Mouse (Mus musculus) hindbrain, embryonic 16.5 days (tissue): ENCODE measurements around the gene Lrtm1. TPM values are rescaled to one million over a fixed set of nuclear protein-coding genes. Genes with fewer than 3 reads are reported as not detected.
A peak's percentile ranks its signal among the peaks of the same experiment; 100 is the strongest.

Source experiments
- ATAC-seq: fragments of 200-750 bp; cut with Nextera tagmentation; 2 replicates; pipeline ENCODE4 v1.8.0; 2017; ENCODE audit warnings: moderate TSS enrichment, moderate library complexity
- H3K27ac ChIP-seq: fragments of 300-500 bp; sonication (generic); 2 replicates; pipeline ENCODE4 v1.5.1; 2014; ENCODE audit warnings: low read depth, mild to moderate bottlenecking, control low read depth, low read length, moderate library complexity
- H3K27me3 ChIP-seq: fragments of 300-500 bp; sonication (generic); replicated peaks from 2 replicates; pipeline ENCODE4 v1.6.1; 2014; ENCODE audit warnings: low read length; ENCODE audit not compliant: control insufficient read depth, insufficient read depth
- H3K36me3 ChIP-seq: fragments of 300-500 bp; sonication (generic); 2 replicates; pipeline ENCODE4 v1.6.1; 2014; ENCODE audit warnings: mild to moderate bottlenecking, low read length, moderate library complexity, mixed read lengths; ENCODE audit not compliant: control insufficient read depth, insufficient read depth
- H3K4me1 ChIP-seq: fragments of 300-500 bp; sonication (generic); 2 replicates; pipeline ENCODE4 v1.6.1; 2014; ENCODE audit warnings: low read depth, low read length; ENCODE audit not compliant: control insufficient read depth, insufficient read depth
- H3K4me2 ChIP-seq: fragments of 300-500 bp; sonication (generic); 2 replicates; pipeline ENCODE4 v1.6.1; 2014; ENCODE audit warnings: mild to moderate bottlenecking, low read length, control low read depth, moderate library complexity
- H3K4me3 ChIP-seq: fragments of 300-500 bp; sonication (generic); 2 replicates; pipeline ENCODE4 v1.5.1; 2014; ENCODE audit warnings: mild to moderate bottlenecking, low read length, control low read depth, moderate library complexity
- H3K9ac ChIP-seq: fragments of 300-500 bp; sonication (generic); 2 replicates; pipeline ENCODE4 v1.6.1; 2014; ENCODE audit warnings: low read depth, mild to moderate bottlenecking, control low read depth, low read length, moderate library complexity
- H3K9me3 ChIP-seq: fragments of 300-500 bp; sonication (generic); 2 replicates; pipeline ENCODE4 v1.6.1; 2014; ENCODE audit warnings: mild to moderate bottlenecking, low read length, moderate library complexity; ENCODE audit not compliant: control insufficient read depth
- whole genome bisulfite sequencing: fragments of 180-500 bp; shearing (Covaris S2); extraction: QIAGEN DNeasy Blood & Tissue Kit; methylation state at CpG from one replicate; pipeline ENCODE4 v1.1.7; 2014; 5-methylcytosine and 5-hydroxymethylcytosine counted together
- polyA plus RNA-seq: library from polyadenylated mRNA; unstranded; fragments of >200 nt; fragmentation: Nextera tagmentation; extraction: Ambion mirVana; gene quantifications from 2 replicates; pipeline ENCODE4 v1.2.1, GENCODE M21; 2015

The Lrtm1 gene
- polyA plus RNA-seq, 1 experiment from 2014 or later, result 0.38 TPM

DNA sequence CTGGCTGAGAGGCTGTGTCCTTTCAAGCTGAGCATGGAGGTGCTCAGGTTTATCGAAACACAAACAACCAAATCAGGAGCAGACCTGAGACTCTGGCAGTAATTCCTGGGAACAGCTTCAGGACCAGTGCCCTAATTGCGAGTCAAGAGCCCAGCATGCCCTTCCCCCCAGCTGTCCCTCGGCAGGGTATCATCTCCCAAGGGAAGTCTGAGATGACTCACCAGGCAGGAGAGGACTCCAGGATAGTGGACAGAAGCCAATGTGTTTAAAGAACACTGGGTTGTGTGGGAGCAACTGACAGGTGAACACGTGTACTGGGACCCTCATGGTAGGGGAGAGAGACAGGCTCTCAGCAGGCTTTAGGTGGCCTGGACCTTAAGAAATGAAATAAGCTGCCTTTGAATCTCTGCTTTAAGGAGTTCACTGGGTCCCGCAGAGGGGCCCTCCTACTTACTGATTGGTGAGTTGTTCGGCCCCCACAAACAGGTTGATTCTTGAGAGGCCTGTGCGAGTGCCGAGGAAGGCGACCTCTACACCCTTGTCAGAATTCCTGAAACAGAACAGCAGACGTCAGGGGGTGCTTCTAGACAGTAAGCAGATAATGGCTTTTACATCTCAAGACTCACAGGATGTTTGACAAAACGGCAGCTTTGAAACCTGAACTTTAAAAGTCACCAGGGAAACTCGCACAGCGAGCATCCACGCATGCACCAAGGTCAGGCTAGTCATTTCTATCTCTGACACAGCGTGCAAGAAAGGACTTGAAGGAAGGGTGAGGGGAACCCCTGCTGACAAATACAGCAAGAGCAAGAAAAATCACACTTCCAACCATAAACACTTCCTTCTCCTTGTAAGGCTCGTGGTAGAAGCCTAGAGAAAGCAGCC is 34.2 kb downstream of the Lrtm1 start:
- H3K4me1 ChIP-seq, result no peaks in the 10 kb centered on the region
- H3K4me2 ChIP-seq, result no peak overlapping the region
- no peaks in the 10 kb centered on the region for H3K27me3 ChIP-seq
- H3K9ac ChIP-seq, result no peak overlapping the region
- no peak for ATAC-seq
- H3K36me3 ChIP-seq, result no peaks in the 10 kb centered on the region
- no peaks in the 10 kb centered on the region for H3K9me3 ChIP-seq
- WGBS, result 64% methylated on average over 16 of the region's 16 CpGs
- no peak overlapping the region for H3K27ac ChIP-seq
- H3K4me3 ChIP-seq, result no peak overlapping the region

DNA sequence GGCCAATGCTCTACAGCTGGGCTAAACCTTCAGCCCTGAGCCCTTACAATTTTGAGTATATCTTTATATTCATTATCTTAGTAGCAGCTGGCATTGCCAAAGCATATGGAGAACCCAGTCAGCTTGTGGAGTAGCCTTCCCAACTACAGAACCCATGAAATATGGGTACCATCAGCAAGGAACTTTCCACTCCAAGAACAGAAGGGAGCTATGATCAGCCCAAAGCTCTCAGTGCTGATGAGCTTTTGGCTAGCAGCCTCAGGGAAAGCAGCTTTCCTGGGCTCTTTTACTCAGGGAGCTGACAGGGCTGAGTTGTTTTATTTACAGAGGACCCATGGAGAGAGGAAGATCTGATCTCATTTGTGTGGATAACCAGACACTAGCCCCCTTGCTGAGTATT is 42.7 kb downstream of the Lrtm1 start:
- Histone ChIP-seq H3K4me3 (no peak overlapping the region), H3K27me3 (no peaks in the 10 kb centered on the region), H3K9ac (no peak overlapping the region), H3K36me3 (no peaks in the 10 kb centered on the region), H3K9me3 (no peaks in the 10 kb centered on the region), H3K4me1 (no peaks in the 10 kb centered on the region), H3K4me2 (no peak overlapping the region), H3K27ac (no peak overlapping the region)
- no peak for ATAC-seq

- Histone ChIP-seq H3K4me1 (no peaks in the 10 kb centered on the region), H3K27me3 (no peaks in the 10 kb centered on the region), H3K36me3 (no peaks in the 10 kb centered on the region), H3K9ac (no peak overlapping the region), H3K9me3 (no peaks in the 10 kb centered on the region), H3K27ac (no peak overlapping the region), H3K4me3 (no peak overlapping the region), H3K4me2 (no peak overlapping the region)
- no peak for ATAC-seq
- WGBS, result 74% methylated on average over 1 of the region's 1 CpGs
Observed at GRCm38 (mm10) chr14:29061491-29061890, 43.5 kb downstream of the Lrtm1 start.

DNA sequence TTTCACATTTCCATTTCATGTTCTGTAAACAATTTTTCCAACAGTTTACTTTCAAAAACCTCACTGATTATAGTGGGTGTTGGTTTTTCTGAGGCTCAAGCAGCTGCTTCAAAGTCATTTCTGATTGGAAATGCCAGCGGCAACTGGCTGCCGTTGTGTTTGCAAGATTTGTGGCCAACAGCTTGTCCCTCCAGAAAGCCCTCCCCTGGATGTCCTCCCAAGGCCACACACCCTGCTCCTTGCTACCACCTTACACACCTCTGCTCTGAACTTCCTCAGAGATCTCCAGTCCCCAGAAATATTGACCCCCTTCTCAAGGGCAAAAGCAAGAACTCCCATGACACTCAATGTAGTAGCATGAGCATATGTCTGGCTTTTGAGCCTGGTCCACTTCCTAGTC is 44.7 kb downstream of the Lrtm1 start:
- WGBS, result 92% methylated on average over 2 of the region's 2 CpGs
- no peak for ATAC-seq

DNA sequence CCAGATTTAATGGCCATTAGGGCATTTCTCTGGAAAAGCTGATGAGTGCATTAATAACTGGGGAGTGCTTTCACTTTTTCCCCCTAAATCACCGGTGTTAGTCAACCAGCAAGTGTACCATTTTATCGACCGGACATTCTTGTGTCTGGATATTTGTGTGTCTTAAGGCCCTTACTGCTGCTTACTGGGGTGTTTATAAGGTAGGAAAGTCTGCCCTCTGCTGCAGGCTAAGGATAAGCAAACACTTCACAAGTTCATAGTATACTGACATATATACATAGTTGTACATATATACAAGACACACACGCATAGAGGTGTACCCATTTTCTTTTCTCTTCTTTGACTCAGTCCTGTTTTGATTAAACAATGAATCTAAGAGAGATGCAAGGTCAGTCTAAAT is 55.7 kb downstream of the Lrtm1 start:
- Histone ChIP-seq H3K27me3 (no peaks in the 10 kb centered on the region), H3K27ac (no peak overlapping the region), H3K4me3 (no peak overlapping the region), H3K4me2 (no peak overlapping the region), H3K4me1 (no peaks in the 10 kb centered on the region), H3K9me3 (no peaks in the 10 kb centered on the region), H3K9ac (no peak overlapping the region), H3K36me3 (no peaks in the 10 kb centered on the region)
- WGBS, result 70% methylated on average over 4 of the region's 4 CpGs
- peak; percentile 45; the same call in 1 of the 2 replicates for ATAC-seq

More for the DNA sequence above, 44.7 kb downstream of the Lrtm1 start:
- no peak overlapping the region for H3K4me3 ChIP-seq
- no peak overlapping the region for H3K4me2 ChIP-seq
- H3K9ac ChIP-seq, result no peak overlapping the region
- no peaks in the 10 kb centered on the region for H3K36me3 ChIP-seq
- no peaks in the 10 kb centered on the region for H3K27me3 ChIP-seq
- H3K4me1 ChIP-seq, result no peaks in the 10 kb centered on the region
- H3K9me3 ChIP-seq, result no peaks in the 10 kb centered on the region
- no peak overlapping the region for H3K27ac ChIP-seq

DNA sequence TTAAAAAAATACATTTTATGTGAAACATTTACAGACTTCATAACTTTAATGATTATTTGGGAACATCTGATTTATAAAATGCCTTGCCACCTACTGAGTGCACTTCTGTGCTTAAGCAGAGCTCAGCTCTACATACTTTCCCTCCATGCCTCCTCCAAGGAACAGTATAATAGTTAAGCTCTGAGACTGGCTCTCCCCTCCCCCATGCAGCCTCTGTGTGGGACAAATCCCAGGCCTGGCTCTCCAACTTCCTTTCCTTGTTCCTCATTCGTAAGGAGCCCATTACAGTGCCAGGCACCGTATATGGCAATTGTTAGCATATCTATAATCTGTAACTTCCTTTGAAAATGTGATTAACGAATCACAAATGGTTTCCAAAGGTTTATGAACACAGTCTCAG is 59.4 kb downstream of the Lrtm1 start:
- no peak overlapping the region for H3K4me2 ChIP-seq
- no peaks in the 10 kb centered on the region for H3K4me1 ChIP-seq
- H3K9me3 ChIP-seq, result no peaks in the 10 kb centered on the region
- WGBS, result 75% methylated on average over 3 of the region's 3 CpGs
- no peak overlapping the region for H3K27ac ChIP-seq
- no peaks in the 10 kb centered on the region for H3K36me3 ChIP-seq
- no peaks in the 10 kb centered on the region for H3K27me3 ChIP-seq
- H3K4me3 ChIP-seq, result no peak overlapping the region
- ATAC-seq, result no peak
- no peak overlapping the region for H3K9ac ChIP-seq

GRCm38 (mm10) chr14:29080228-29080627 is 62.2 kb downstream of the Lrtm1 start:
- no peak overlapping the region for H3K4me2 ChIP-seq
- H3K9ac ChIP-seq, result no peak overlapping the region
- H3K36me3 ChIP-seq, result no peaks in the 10 kb centered on the region
- no peaks in the 10 kb centered on the region for H3K27me3 ChIP-seq
- 86% methylated on average over 4 of the region's 4 CpGs for WGBS
- H3K27ac ChIP-seq, result no peak overlapping the region
- ATAC-seq, result no peak
- H3K4me3 ChIP-seq, result no peak overlapping the region
- H3K9me3 ChIP-seq, result no peaks in the 10 kb centered on the region
- H3K4me1 ChIP-seq, result no peaks in the 10 kb centered on the region

DNA sequence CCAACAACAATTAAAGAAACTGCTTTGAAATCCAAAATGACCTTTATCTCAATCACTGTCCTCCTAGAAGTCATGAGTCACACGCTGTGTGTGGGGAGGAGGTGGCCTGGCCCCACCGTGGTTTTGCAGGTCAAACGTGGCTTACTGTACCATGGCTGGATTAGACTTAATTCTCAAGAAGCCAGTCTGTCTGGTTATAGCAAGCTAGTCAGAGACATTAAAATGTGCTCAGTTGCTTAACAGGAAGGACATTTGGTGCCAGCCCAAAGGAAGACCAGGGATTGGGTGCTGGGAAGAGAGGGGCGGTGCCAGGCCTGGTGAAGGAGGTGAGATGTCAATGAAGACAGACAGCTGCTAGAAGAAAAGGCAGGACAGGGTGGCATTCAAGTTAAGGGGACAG is 62.6 kb downstream of the Lrtm1 start:
- Histone ChIP-seq H3K36me3 (no peaks in the 10 kb centered on the region), H3K4me1 (no peaks in the 10 kb centered on the region)
- 82% methylated on average over 4 of the region's 4 CpGs for WGBS

GRCm38 (mm10) chr14:29082171-29082570 is 64.2 kb downstream of the Lrtm1 start:
- Histone ChIP-seq H3K4me2 (no peak overlapping the region), H3K9ac (no peak overlapping the region), H3K36me3 (no peaks in the 10 kb centered on the region), H3K4me3 (no peak overlapping the region), H3K4me1 (no peaks in the 10 kb centered on the region), H3K27me3 (no peaks in the 10 kb centered on the region), H3K9me3 (no peaks in the 10 kb centered on the region), H3K27ac (no peak overlapping the region)
- no peak for ATAC-seq
- WGBS, result 93% methylated on average over 1 of the region's 1 CpGs

More for the DNA sequence above, 62.6 kb downstream of the Lrtm1 start:
- H3K9me3 ChIP-seq, result no peaks in the 10 kb centered on the region
- H3K4me2 ChIP-seq, result no peak overlapping the region
- no peak for ATAC-seq
- no peak overlapping the region for H3K4me3 ChIP-seq
- no peak overlapping the region for H3K27ac ChIP-seq
- no peaks in the 10 kb centered on the region for H3K27me3 ChIP-seq
- no peak overlapping the region for H3K9ac ChIP-seq
